ENCODE assay signal across 8 mouse cellular contexts in the genomic region with DNA sequence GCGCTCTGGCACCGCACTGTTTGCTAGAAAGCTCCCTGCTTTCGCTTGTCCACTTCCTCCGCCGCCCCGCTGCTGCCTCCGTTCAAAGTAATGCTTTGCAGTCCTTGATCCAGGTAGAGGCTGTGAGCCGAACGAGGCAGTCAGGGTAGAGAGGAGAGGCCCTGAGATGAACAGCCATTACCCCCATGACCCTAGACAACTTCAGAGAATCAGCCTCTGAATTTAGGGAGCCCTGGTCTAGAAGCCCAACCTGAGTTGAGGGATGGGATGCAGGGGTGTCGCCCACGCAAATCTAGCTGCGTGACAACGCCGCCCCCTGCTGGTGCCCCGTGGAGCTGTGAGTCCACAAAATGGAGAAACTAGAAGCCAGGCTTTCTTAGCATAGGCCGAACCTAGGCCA. TPM values are rescaled to one million over a fixed set of nuclear protein-coding genes. Genes with fewer than 3 reads are reported as not detected.
DNase-seq lines count a peak whose midpoint lies in the region; ATAC-seq and TF ChIP-seq lines count a peak whose summit lies in the region.

No protein-coding gene starts in this region.

- H3K27me3 ChIP-seq in MEL (ENCODE audit: control insufficient read depth in 1 of 2, insufficient read depth in 2 of 2, low read length in 2 of 2): no peaks in the 10 kb centered on the region
- peaks cover 31% of the 10 kb centered on the region for H3K27me3 ChIP-seq in hindbrain, embryonic 10.5 days (ENCODE audit: insufficient read depth, poor library complexity, severe bottlenecking)
- peaks cover 4% of the 10 kb centered on the region; the same call in 1 of the 2 replicates for H3K27me3 ChIP-seq in lung, embryonic 16.5 days (ENCODE audit: control insufficient read depth, insufficient read depth, low read depth, low read length)

- WGBS in hindbrain, embryonic 10.5 days: 3% methylated on average over 16 of the region's 16 CpGs
- 3% methylated on average over 16 of the region's 16 CpGs for WGBS in lung, embryonic 16.5 days

- H3K4me3 ChIP-seq in MEL (ENCODE audit: control insufficient read depth in 1 of 2, insufficient read depth in 1 of 2, low read depth in 2 of 2, low read length in 2 of 2): peak overlapping the region; percentile 77 to 88
- peak overlapping the region; percentile 76 for H3K4me3 ChIP-seq in hindbrain, embryonic 10.5 days
- H3K4me3 ChIP-seq in lung, embryonic 16.5 days (ENCODE audit: low read length): peak overlapping the region; percentile 76

- H3K27ac ChIP-seq in MEL (ENCODE audit: control insufficient read depth, low read depth, low read length): peak overlapping the region; percentile 85
- peak overlapping the region; percentile 80 for H3K27ac ChIP-seq in hindbrain, embryonic 10.5 days
- peak overlapping the region; percentile 82 for H3K27ac ChIP-seq in lung, embryonic 16.5 days (ENCODE audit: low read length)

- peak overlapping the region; percentile 69 for H3K4me2 ChIP-seq in lung, embryonic 16.5 days (ENCODE audit: low read depth, low read length)

- H3K79me2 ChIP-seq in MEL (ENCODE audit: control insufficient read depth, insufficient read depth, low read length, poor library complexity): peaks cover 31% of the 10 kb centered on the region

- TF ChIP-seq EP300 in MEL (IDR thresholded peaks at IDR 0.05; ENCODE audit: low read depth in 1 of 2, low read length in 2 of 2): no peak

- peaks cover 2 to 16% of the 10 kb centered on the region in 2 experiments; a peak in 3 of 4 replicates for H3K36me3 ChIP-seq in MEL (ENCODE audit: control insufficient read depth in 1 of 2, insufficient read depth in 2 of 2, low read length in 2 of 2)
- H3K36me3 ChIP-seq in hindbrain, embryonic 10.5 days: no peaks in the 10 kb centered on the region
- H3K36me3 ChIP-seq in lung, embryonic 16.5 days (ENCODE audit: control insufficient read depth, insufficient read depth, low read length): no peaks in the 10 kb centered on the region

- no peaks in the 10 kb centered on the region for H3K9me3 ChIP-seq in MEL (replicated peaks; ENCODE audit: insufficient read depth, low read length)
- H3K9me3 ChIP-seq in hindbrain, embryonic 10.5 days: no peaks in the 10 kb centered on the region
- no peaks in the 10 kb centered on the region for H3K9me3 ChIP-seq in lung, embryonic 16.5 days (ENCODE audit: control insufficient read depth, low read length)

- peak; percentile 91 to 94 (median 94) for TF ChIP-seq CTCF in MEL (IDR thresholded peaks at IDR 0.05 in 2 of 3, conservative IDR thresholded peaks at IDR 0.05 in 1 of 3; ENCODE audit: control insufficient read depth in 1 of 3, insufficient read depth in 1 of 3, low read depth in 2 of 3, low read length in 3 of 3, poor library complexity in 1 of 3, severe bottlenecking in 1 of 3)

- peak; percentile 94 for TF ChIP-seq RAD21 in MEL (IDR thresholded peaks at IDR 0.05; ENCODE audit: low read depth, low read length)

- DNase-seq in MEL (ENCODE audit: low read depth, low spot score): peak; percentile 93
- peak; percentile 13 for DNase-seq in cerebellum, adult 9-10 months
- DNase-seq in hindbrain, embryonic 10.5 days (ENCODE audit: low spot score): peak; percentile 91
- DNase-seq in layer of hippocampus, adult 9-11 months: peak; percentile 77
- peak; percentile 65 for DNase-seq in ovary, adult 18-20 months (ENCODE audit: low spot score)
- DNase-seq in thymus, postnatal 10 days (ENCODE audit: low spot score in 2 of 2): peak; percentile 65 to 85

- TF ChIP-seq POLR2A in MEL (IDR thresholded peaks at IDR 0.05; ENCODE audit: control insufficient read depth in 1 of 2, insufficient read depth in 1 of 2, low read depth in 1 of 2, low read length in 2 of 2, poor library complexity in 1 of 2): no peak

- H3K9ac ChIP-seq in MEL (ENCODE audit: control insufficient read depth, low read depth, low read length, poor library complexity, severe bottlenecking): peak overlapping the region; percentile 82
- peak overlapping the region; percentile 77 for H3K9ac ChIP-seq in lung, embryonic 16.5 days (ENCODE audit: low read length)

- ATAC-seq in frontal cortex, adult (ENCODE audit: low TSS enrichment): peak; percentile 38
- peak; percentile 32; the same call in 1 of the 2 replicates for ATAC-seq in lung, embryonic 16.5 days (ENCODE audit: low read depth)

- peaks cover 3 to 20% of the 10 kb centered on the region in 2 experiments for H3K4me1 ChIP-seq in MEL (ENCODE audit: control insufficient read depth in 1 of 2, insufficient read depth in 2 of 2, low read length in 2 of 2)
- H3K4me1 ChIP-seq in hindbrain, embryonic 10.5 days (replicated peaks): peaks cover 14% of the 10 kb centered on the region
- H3K4me1 ChIP-seq in lung, embryonic 16.5 days (replicated peaks; ENCODE audit: control insufficient read depth, insufficient read depth, low read length): peaks cover 9% of the 10 kb centered on the region; the same call in 1 of the 2 replicates

TF ChIP-seq in MEL, 35 proteins besides CTCF, POLR2A, EP300 and RAD21:
- TF ChIP-seq USF1 (IDR thresholded peaks at IDR 0.05; ENCODE audit: low read depth, low read length): no peak
- no peak for TF ChIP-seq ETS1 (IDR thresholded peaks at IDR 0.05; ENCODE audit: low read depth, low read length)
- peak; percentile 37; the same call in 1 of the 2 replicates for TF ChIP-seq NELFE (IDR thresholded peaks at IDR 0.05; ENCODE audit: low read depth, low read length)
- TF ChIP-seq NRF1 (IDR thresholded peaks at IDR 0.05; ENCODE audit: insufficient read depth, low read depth, low read length, poor library complexity, severe bottlenecking): no peak
- 0 out of 2 replicates have a peak, but pooled peaks have one; percentile 12 for TF ChIP-seq ELF1 (IDR thresholded peaks at IDR 0.05; ENCODE audit: low read depth, low read length)
- no peak for TF ChIP-seq BHLHE40 (IDR thresholded peaks at IDR 0.05; ENCODE audit: borderline replicate concordance, low read depth, low read length)
- TF ChIP-seq ZMIZ1 (IDR thresholded peaks at IDR 0.05; ENCODE audit: low read depth, low read length): no peak
- TF ChIP-seq POLR2AphosphoS2 (IDR thresholded peaks at IDR 0.05; ENCODE audit: low read length): no peak
- no peak for TF ChIP-seq POLR2AphosphoS5 (IDR thresholded peaks at IDR 0.05; ENCODE audit: borderline replicate concordance, low read depth, low read length)
- TF ChIP-seq SIN3A (IDR thresholded peaks at IDR 0.05; ENCODE audit: low read length): peak; percentile 41; the same call in 1 of the 2 replicates
- TF ChIP-seq MYC (IDR thresholded peaks at IDR 0.05; ENCODE audit: low read depth, low read length): no peak
- no peak for TF ChIP-seq ZNF384 (IDR thresholded peaks at IDR 0.05; ENCODE audit: low read depth, low read length)
- TF ChIP-seq JUND (IDR thresholded peaks at IDR 0.05; ENCODE audit: low read depth, low read length): no peak
- TF ChIP-seq GABPA (IDR thresholded peaks at IDR 0.05; ENCODE audit: low read depth, low read length): no peak
- TF ChIP-seq ZC3H11A (IDR thresholded peaks at IDR 0.05; ENCODE audit: low read depth, low read length): peak; percentile 82
- peak; percentile 67 for TF ChIP-seq TBP (IDR thresholded peaks at IDR 0.05; ENCODE audit: low read depth, low read length)
- no peak for TF ChIP-seq MAZ (IDR thresholded peaks at IDR 0.05; ENCODE audit: low read depth, low read length)
- no peak for TF ChIP-seq MEF2A (IDR thresholded peaks at IDR 0.05; ENCODE audit: extremely low read depth, insufficient replicate concordance, low read depth, low read length, poor library complexity, severe bottlenecking)
- TF ChIP-seq MAX (IDR thresholded peaks at IDR 0.05; ENCODE audit: low read length): no peak
- peak; percentile 79 for TF ChIP-seq SMC3 (IDR thresholded peaks at IDR 0.05; ENCODE audit: low read depth, low read length)
- no peak for TF ChIP-seq USF2 (IDR thresholded peaks at IDR 0.05; ENCODE audit: borderline replicate concordance in 1 of 2, insufficient read depth in 1 of 2, low read depth in 1 of 2, low read length in 2 of 2)
- no peak for TF ChIP-seq E2F4 (IDR thresholded peaks at IDR 0.05; ENCODE audit: borderline replicate concordance, low read depth, low read length)
- TF ChIP-seq HCFC1 (IDR thresholded peaks at IDR 0.05; ENCODE audit: low read depth, low read length): peak; percentile 48; the same call in 1 of the 2 replicates
- TF ChIP-seq CHD1 (IDR thresholded peaks at IDR 0.05; ENCODE audit: low read depth, low read length): no peak

RNA-seq across cellular contexts. Expression of a gene that starts 1.1 kb away (rescaled TPM):
- 7.0 and 9.5 TPM in 2 replicates for total RNA-seq in MEL (2012; rRNA removed)
- polyA plus RNA-seq in MEL (2012; ENCODE audit: insufficient read depth in 1 of 2, insufficient read length in 2 of 2, low read depth in 1 of 2, low replicate concordance in 2 of 2, missing spikeins in 1 of 2): 10 to 100 TPM in 1 of 2 experiments, not detected in 1; 15.2 TPM
- 1.9 and 2.3 TPM in 2 replicates for polyA plus RNA-seq in hindbrain, embryonic 10.5 days (2016; fragmentation: Nextera tagmentation; extraction: Ambion mirVana)
- polyA plus RNA-seq in lung, embryonic 16.5 days (2015; fragmentation: Nextera tagmentation; extraction: Ambion mirVana): 9.1 and 9.7 TPM in 2 replicates

RNA-seq across cellular contexts. Expression of a gene that starts 15.7 kb away (rescaled TPM):
- not detected in 2 replicates for total RNA-seq in MEL (2012; rRNA removed)
- not detected for polyA plus RNA-seq in MEL (2012; ENCODE audit: insufficient read depth in 1 of 2, insufficient read length in 2 of 2, low read depth in 1 of 2, low replicate concordance in 2 of 2, missing spikeins in 1 of 2)
- polyA plus RNA-seq in hindbrain, embryonic 10.5 days (2016; fragmentation: Nextera tagmentation; extraction: Ambion mirVana): not detected in 2 replicates
- polyA plus RNA-seq in lung, embryonic 16.5 days (2015; fragmentation: Nextera tagmentation; extraction: Ambion mirVana): not detected in 2 replicates

Comparison
In these comparisons a context has a peak if more than half of its experiments do, and no peak if none do; other contexts are left out.
1. Peak in every context shown above with its lines: DNase-seq, ATAC-seq, H3K4me3 ChIP-seq and H3K27ac ChIP-seq.
2. DNase-seq: peak in every context shown above with its lines; median percentile 93 in MEL; 91 in hindbrain, embryonic 10.5 days; 77 in layer of hippocampus, adult 9-11 months; 75 in thymus, postnatal 10 days; 65 in ovary, adult 18-20 months; 13 in cerebellum, adult 9-10 months.